Mouse (Mus musculus) layer of hippocampus, adult 2 months (tissue): ENCODE results near the gene Ralgapb. TPM values are rescaled to one million over a fixed set of nuclear protein-coding genes. Genes with fewer than 3 reads are reported as not detected.

Experiments used
- DNase-seq, 2 experiments: peaks; one replicate each; pipeline ENCODE4 v3.0.0; 2022; ENCODE audit warnings: low spot score in 2 of 2
- H3K27ac ChIP-seq: fragments of 200-600 bp; 2 replicates; pipeline ENCODE4 v1.8.1; 2022
- H3K4me3 ChIP-seq: fragments of 200-600 bp; 2 replicates; pipeline ENCODE4 v1.8.1; 2022; ENCODE audit warnings: mild to moderate bottlenecking
- CTCF ChIP-seq: fragments of 200-600 bp; conservative IDR thresholded peaks from 2 replicates; pipeline ENCODE4 v1.8.1; 2022; ENCODE audit warnings: antibody characterized with exemption, mild to moderate bottlenecking, moderate library complexity
- total RNA-seq, 2 experiments: library from RNA; stranded (reverse); gene quantifications; 2 replicates each; pipeline ENCODE4 v1.2.3; 2021

Gene Ralgapb
- total RNA-seq, 2 experiments from 2014 or later, result 95.2 to 95.8 TPM

DNA sequence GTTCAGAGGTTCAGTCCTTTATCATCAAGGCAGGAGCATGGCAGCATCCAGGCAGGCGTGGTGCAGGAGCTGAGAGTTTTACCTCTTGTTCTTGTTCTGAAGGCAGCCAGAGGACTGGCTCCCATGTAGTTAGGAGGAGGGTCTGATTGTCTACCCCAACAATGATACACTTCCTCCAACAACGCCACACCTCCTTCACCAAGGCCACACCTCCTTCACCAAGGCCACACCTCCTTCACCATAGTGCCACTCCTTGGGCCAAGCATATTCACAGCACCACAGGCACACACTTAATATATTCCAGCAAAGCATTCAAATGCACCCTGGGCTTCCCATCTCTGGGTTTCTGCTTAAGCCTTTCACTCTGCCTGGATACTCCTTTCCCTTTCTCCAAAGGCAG lies 135.6 kb downstream of the Ralgapb start:
- Histone ChIP-seq H3K27ac (no peak overlapping the region), H3K4me3 (no peak overlapping the region)
- TF ChIP-seq CTCF, result no peak
- no peak for DNase-seq

GRCm38 (mm10) chr2:158546751-158547150 lies 137.1 kb downstream of the Ralgapb start:
- no peak overlapping the region for H3K27ac ChIP-seq
- peak; percentile 94 for TF ChIP-seq CTCF
- DNase-seq, result peak; percentile 73 to 78
- no peak overlapping the region for H3K4me3 ChIP-seq

Other genes starting within 250 kb of the Ralgapb start
- gene D630003M21Rik, start 180.6 kb upstream of the Ralgapb start, total RNA-seq, result 1 to 10 TPM; 4.1 to 4.4 TPM
- not detected for gene Bpi, start 151.8 kb upstream of the Ralgapb start, total RNA-seq
- gene Lbp, start 103.4 kb upstream of the Ralgapb start, total RNA-seq, result 1 to 10 TPM; 1.4 to 1.8 TPM
- gene Snhg11, start 34.2 kb upstream of the Ralgapb start, total RNA-seq, result 100 to 1,000 TPM; 566 to 626 TPM
- not detected for gene Adig, start 92.8 kb downstream of the Ralgapb start, total RNA-seq
- not detected for gene Arhgap40, start 102.9 kb downstream of the Ralgapb start, total RNA-seq
- gene Slc32a1, start 200.9 kb downstream of the Ralgapb start, total RNA-seq, result 10 to 100 TPM; 63.9 to 65.4 TPM
- gene Actr5, start 215.0 kb downstream of the Ralgapb start, total RNA-seq, result 10 to 100 TPM; 11.3 to 12.8 TPM